Mouse (Mus musculus): ENCODE data around the gene Lrrc8d.

DNA sequence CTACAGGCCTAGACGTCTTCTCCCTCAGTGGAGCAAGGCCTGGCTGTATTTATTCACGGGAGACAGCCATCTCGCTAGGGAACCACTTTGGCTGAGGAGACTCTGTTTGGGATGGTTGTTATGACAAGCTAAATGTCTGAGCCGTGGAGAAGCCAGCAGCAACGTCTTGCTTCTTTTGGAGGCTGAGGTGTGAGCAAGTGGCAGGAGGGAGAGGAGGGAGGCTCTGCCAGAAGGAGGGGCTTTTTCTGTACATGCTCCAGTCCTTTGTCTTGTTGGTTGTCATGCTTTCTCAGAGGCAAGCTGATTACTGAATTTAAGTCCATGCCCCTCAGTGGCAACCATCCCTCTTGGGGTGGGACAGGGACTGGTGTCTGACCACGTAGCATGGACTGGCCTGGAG, 33.5 kb downstream of the Lrrc8d start:
- TF ChIP-seq POLR2A (IDR thresholded peaks at IDR 0.05; ENCODE audit: borderline replicate concordance, insufficient read depth, low read length) (no peak), CTCF (IDR thresholded peaks at IDR 0.05; ENCODE audit: borderline replicate concordance, insufficient read depth, low read depth, low read length) (no peak)

Data from cerebellum, adult 2 months (tissue).